Mouse (Mus musculus) hindbrain, embryonic 15.5 days (tissue): Measurements from ENCODE around the gene Rab43. TPM values are rescaled to one million over a fixed set of nuclear protein-coding genes. Genes with fewer than 3 reads are reported as not detected.

Source experiments
- ATAC-seq: fragments of 200-750 bp; cut with Nextera tagmentation; 2 replicates; pipeline ENCODE4 v1.8.0; 2017; ENCODE audit warnings: low read depth, moderate number of reproducible peaks, moderate TSS enrichment; ENCODE audit not compliant: low FRiP score
- H3K27ac ChIP-seq: fragments of 300-500 bp; sonication (generic); replicated peaks from 2 replicates; pipeline ENCODE4 v1.5.1; 2015; ENCODE audit warnings: mild to moderate bottlenecking, inconsistent platforms
- H3K27me3 ChIP-seq: fragments of 300-500 bp; sonication (generic); 2 replicates; pipeline ENCODE4 v1.6.1; 2015; ENCODE audit warnings: control low read depth, inconsistent platforms
- H3K36me3 ChIP-seq: fragments of 300-500 bp; sonication (generic); 2 replicates; pipeline ENCODE4 v1.6.1; 2015; ENCODE audit warnings: control low read depth, inconsistent platforms
- H3K4me1 ChIP-seq: fragments of 300-500 bp; sonication (generic); replicated peaks from 2 replicates; pipeline ENCODE4 v1.6.1; 2015; ENCODE audit warnings: control low read depth, inconsistent platforms
- H3K4me2 ChIP-seq: fragments of 300-500 bp; sonication (generic); 2 replicates; pipeline ENCODE4 v1.6.1; 2015; ENCODE audit warnings: moderate library complexity, mild to moderate bottlenecking, inconsistent platforms
- H3K4me3 ChIP-seq: fragments of 300-500 bp; sonication (generic); 2 replicates; pipeline ENCODE4 v1.5.1; 2015; ENCODE audit warnings: mild to moderate bottlenecking, inconsistent platforms
- H3K9ac ChIP-seq: fragments of 300-500 bp; sonication (generic); 2 replicates; pipeline ENCODE4 v1.6.1; 2015; ENCODE audit warnings: inconsistent platforms
- H3K9me3 ChIP-seq: fragments of 300-500 bp; sonication (generic); 2 replicates; pipeline ENCODE4 v1.6.1; 2016; ENCODE audit warnings: control low read depth, inconsistent platforms
- WGBS: fragments of 180-500 bp; shearing (Covaris S2); methylation state at CpG from one replicate; pipeline ENCODE4 v1.1.7; 2015; 5-methylcytosine and 5-hydroxymethylcytosine counted together
- polyA plus RNA-seq: library from polyadenylated mRNA; unstranded; fragments of >200 nt; fragmentation: Nextera tagmentation; extraction: Ambion mirVana; gene quantifications from 2 replicates; pipeline ENCODE4 v1.2.1, GENCODE M21; 2015

Rab43 gene
- polyA plus RNA-seq, 1 experiment from 2014 or later: 13.3 TPM

- no peak overlapping the region for H3K4me2 ChIP-seq
- H3K27me3 ChIP-seq: no peaks in the 10 kb centered on the region
- H3K9me3 ChIP-seq: no peaks in the 10 kb centered on the region
- H3K27ac ChIP-seq: no peak overlapping the region
- WGBS: 91% methylated on average over 10 of the region's 10 CpGs
- no peak overlapping the region for H3K4me3 ChIP-seq
- no peak overlapping the region for H3K9ac ChIP-seq
- no peak for ATAC-seq
- H3K36me3 ChIP-seq: 0 out of 2 replicates have a peak, but pooled peaks cover 3% of the 10 kb centered on the region
- peaks cover 8% of the 10 kb centered on the region for H3K4me1 ChIP-seq
Measured at GRCm38 (mm10) chr6:87793821-87794510, 18.0 kb downstream of the Rab43 start.

- Histone ChIP-seq H3K27me3 (no peaks in the 10 kb centered on the region), H3K9me3 (no peaks in the 10 kb centered on the region), H3K4me2 (no peak overlapping the region), H3K4me3 (no peak overlapping the region), H3K36me3 (0 out of 2 replicates have a peak, but pooled peaks cover 3% of the 10 kb centered on the region), H3K27ac (no peak overlapping the region), H3K9ac (no peak overlapping the region), H3K4me1 (peaks cover 9% of the 10 kb centered on the region)
- ATAC-seq: no peak
- 93% methylated on average over 5 of the region's 5 CpGs for WGBS
Measured at GRCm38 (mm10) chr6:87791826-87792225, 20.1 kb downstream of the Rab43 start.

GRCm38 (mm10) chr6:87790779-87791480 lies 21.0 kb downstream of the Rab43 start:
- H3K4me1 ChIP-seq: peaks cover 9% of the 10 kb centered on the region
- H3K36me3 ChIP-seq: 0 out of 2 replicates have a peak, but pooled peaks cover 3% of the 10 kb centered on the region
- H3K9me3 ChIP-seq: no peaks in the 10 kb centered on the region
- 79% methylated on average over 7 of the region's 7 CpGs for WGBS
- H3K27me3 ChIP-seq: no peaks in the 10 kb centered on the region
- no peak for ATAC-seq
- no peak overlapping the region for H3K4me2 ChIP-seq
- H3K9ac ChIP-seq: no peak overlapping the region
- H3K4me3 ChIP-seq: no peak overlapping the region
- H3K27ac ChIP-seq: no peak overlapping the region

DNA sequence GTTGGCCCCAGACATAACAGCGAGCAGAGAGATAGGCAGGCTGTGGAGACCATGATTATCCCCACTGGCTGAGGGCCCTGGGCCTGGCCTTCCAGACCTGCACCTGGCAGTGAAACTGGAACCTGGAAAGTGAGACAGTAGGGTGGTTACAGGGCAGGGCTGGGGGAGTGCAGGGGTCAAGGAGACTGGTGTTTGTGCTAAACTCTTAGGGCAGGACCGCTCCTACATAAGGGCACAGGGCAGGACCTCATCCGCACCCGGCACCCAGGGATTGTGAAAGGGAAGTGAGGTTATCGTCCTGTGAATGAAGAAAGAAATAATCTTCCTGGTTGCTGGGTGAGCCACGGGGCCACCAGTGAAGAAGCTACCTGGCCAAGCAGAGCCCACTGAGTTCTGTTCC lies 22.2 kb downstream of the Rab43 start:
- no peak overlapping the region for H3K4me3 ChIP-seq
- no peak overlapping the region for H3K9ac ChIP-seq
- H3K27ac ChIP-seq: no peak overlapping the region
- no peaks in the 10 kb centered on the region for H3K27me3 ChIP-seq
- H3K36me3 ChIP-seq: 0 out of 2 replicates have a peak, but pooled peaks cover 3% of the 10 kb centered on the region
- ATAC-seq: no peak
- H3K4me1 ChIP-seq: peaks cover 9% of the 10 kb centered on the region
- no peak overlapping the region for H3K4me2 ChIP-seq
- WGBS: 92% methylated on average over 6 of the region's 6 CpGs
- no peaks in the 10 kb centered on the region for H3K9me3 ChIP-seq

GRCm38 (mm10) chr6:87788896-87789587 lies 22.9 kb downstream of the Rab43 start:
- Histone ChIP-seq H3K9ac (no peak overlapping the region), H3K27ac (no peak overlapping the region)
- WGBS: 36% methylated on average over 5 of the region's 5 CpGs

GRCm38 (mm10) chr6:87788266-87788895 lies 23.6 kb downstream of the Rab43 start:
- H3K27ac ChIP-seq: no peak overlapping the region
- no peaks in the 10 kb centered on the region for H3K9me3 ChIP-seq
- H3K4me1 ChIP-seq: peaks cover 9% of the 10 kb centered on the region
- H3K36me3 ChIP-seq: 0 out of 2 replicates have a peak, but pooled peaks cover 3% of the 10 kb centered on the region
- WGBS: 96% methylated on average over 9 of the region's 9 CpGs
- no peak overlapping the region for H3K9ac ChIP-seq
- H3K4me2 ChIP-seq: no peak overlapping the region
- H3K4me3 ChIP-seq: no peak overlapping the region
- no peaks in the 10 kb centered on the region for H3K27me3 ChIP-seq
- no peak for ATAC-seq

More at GRCm38 (mm10) chr6:87788896-87789587, 22.9 kb downstream of the Rab43 start:
- Histone ChIP-seq H3K4me1 (peaks cover 9% of the 10 kb centered on the region), H3K9me3 (no peaks in the 10 kb centered on the region), H3K27me3 (no peaks in the 10 kb centered on the region), H3K4me2 (no peak overlapping the region), H3K4me3 (no peak overlapping the region), H3K36me3 (0 out of 2 replicates have a peak, but pooled peaks cover 3% of the 10 kb centered on the region)
- ATAC-seq: no peak

DNA sequence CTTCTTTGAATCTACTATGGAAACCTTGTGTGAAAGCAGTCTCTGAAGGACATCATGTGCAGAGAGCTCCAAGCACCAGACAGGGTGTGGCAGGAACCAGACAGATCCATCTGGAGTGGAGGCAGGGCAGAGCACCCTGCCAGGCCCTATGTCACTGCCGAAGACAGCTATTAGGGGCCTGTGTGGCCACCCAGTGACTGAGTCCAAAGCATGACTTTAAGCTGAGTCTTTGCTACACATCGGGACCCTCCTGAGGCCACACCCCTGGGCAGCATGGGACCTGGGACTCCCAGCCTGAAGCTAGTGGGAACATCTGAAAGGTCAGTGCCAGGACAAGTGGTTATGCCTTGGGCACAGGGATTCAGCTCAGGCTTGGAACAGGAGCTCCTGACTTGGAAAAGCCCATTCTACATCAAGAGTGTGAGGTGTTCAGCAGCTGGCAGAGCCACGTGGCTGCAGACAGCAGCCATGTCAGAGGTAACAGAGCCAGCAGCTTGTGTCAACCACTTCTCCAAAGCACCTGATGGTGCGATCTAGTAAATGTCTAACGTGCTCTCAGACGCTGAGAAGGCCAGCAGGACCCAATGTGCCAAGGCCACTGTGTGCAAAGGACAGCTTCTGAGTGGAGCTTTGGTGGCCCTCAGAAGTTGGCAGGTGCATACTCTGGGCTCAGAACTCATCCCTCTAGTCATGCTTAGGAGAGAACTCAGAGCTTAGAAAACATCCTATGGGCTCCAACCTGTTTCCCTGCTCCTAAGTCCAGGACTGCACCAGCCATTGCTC lies 24.7 kb downstream of the Rab43 start:
- Histone ChIP-seq H3K9me3 (no peaks in the 10 kb centered on the region), H3K4me1 (peaks cover 9% of the 10 kb centered on the region), H3K27me3 (no peaks in the 10 kb centered on the region), H3K4me3 (no peak overlapping the region), H3K36me3 (0 out of 2 replicates have a peak, but pooled peaks cover 3% of the 10 kb centered on the region), H3K4me2 (no peak overlapping the region), H3K9ac (no peak overlapping the region), H3K27ac (no peak overlapping the region)
- no peak for ATAC-seq
- 88% methylated on average over 6 of the region's 6 CpGs for whole genome bisulfite sequencing

DNA sequence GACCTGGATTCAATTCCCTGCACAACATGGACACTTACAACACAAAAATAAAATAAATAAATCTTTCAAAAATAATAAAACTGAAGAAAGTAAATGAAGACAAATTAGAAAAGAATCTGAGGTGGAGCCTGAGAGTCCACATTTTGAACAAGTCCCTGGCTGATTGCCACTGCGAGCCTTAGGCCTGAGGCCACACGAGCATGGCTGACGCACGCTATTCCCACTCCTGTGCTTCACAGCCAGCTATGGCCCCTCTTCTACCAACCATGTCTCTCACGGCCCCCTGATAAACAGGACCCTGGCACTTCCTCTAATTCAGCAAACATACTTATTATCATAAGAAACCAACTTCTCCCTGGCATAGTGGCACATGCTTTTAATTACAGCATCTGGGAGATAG lies 25.3 kb downstream of the Rab43 start:
- H3K27me3 ChIP-seq: no peaks in the 10 kb centered on the region
- no peak overlapping the region for H3K9ac ChIP-seq
- WGBS: 87% methylated on average over 5 of the region's 5 CpGs
- no peaks in the 10 kb centered on the region for H3K9me3 ChIP-seq
- no peak overlapping the region for H3K4me3 ChIP-seq
- H3K4me2 ChIP-seq: no peak overlapping the region
- no peaks in the 10 kb centered on the region for H3K36me3 ChIP-seq
- H3K27ac ChIP-seq: no peak overlapping the region
- no peak for ATAC-seq
- H3K4me1 ChIP-seq: peaks cover 9% of the 10 kb centered on the region

GRCm38 (mm10) chr6:87784033-87784432 lies 27.9 kb downstream of the Rab43 start:
- no peaks in the 10 kb centered on the region for H3K9me3 ChIP-seq
- H3K36me3 ChIP-seq: no peaks in the 10 kb centered on the region
- no peak overlapping the region for H3K9ac ChIP-seq
- no peak for ATAC-seq
- no peak overlapping the region for H3K4me2 ChIP-seq
- no peak overlapping the region for H3K27ac ChIP-seq
- H3K27me3 ChIP-seq: no peaks in the 10 kb centered on the region
- WGBS: 80% methylated on average over 8 of the region's 8 CpGs
- peaks cover 2% of the 10 kb centered on the region for H3K4me1 ChIP-seq
- H3K4me3 ChIP-seq: no peak overlapping the region

DNA sequence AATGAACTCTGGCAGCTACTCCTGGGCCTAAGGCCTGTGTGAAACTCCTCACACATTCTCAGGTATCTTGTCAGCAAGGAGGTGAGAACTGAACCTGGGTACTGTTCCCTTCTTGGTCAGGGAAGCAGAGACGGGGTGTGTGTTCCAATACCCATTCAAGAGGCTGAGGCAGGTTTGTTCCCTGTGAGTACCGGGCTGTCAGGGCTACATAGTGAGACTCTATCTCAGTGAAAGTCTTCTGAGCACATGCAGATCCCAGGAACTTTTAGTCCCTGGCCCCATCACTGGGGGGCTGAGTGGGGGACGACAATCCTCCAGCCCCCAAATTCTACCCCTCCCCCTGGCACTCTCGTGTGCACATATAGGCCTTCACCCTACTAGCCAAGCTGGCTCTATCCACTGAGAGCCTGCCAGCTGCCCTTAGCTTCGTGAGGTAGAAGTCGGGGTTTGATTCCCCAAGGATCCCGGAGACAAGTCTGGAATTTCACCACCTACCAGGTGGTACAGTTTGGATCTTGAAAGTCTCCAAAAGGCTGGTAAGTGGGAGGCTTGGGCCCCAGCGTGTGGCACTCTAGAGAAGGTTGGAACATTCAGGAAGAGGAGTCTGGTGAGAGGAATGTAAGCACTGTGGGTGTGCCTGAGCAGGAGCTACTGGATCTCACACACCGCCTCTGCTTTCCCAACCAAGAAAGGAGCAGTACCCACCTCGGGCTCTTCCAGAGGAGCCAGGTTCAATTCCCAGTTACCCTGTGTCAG lies 31.2 kb downstream of the Rab43 start:
- Histone ChIP-seq H3K27me3 (no peaks in the 10 kb centered on the region), H3K27ac (no peak overlapping the region), H3K9ac (no peak overlapping the region), H3K36me3 (no peaks in the 10 kb centered on the region), H3K4me3 (no peak overlapping the region), H3K4me1 (no peaks in the 10 kb centered on the region), H3K4me2 (no peak overlapping the region), H3K9me3 (no peaks in the 10 kb centered on the region)
- WGBS: 83% methylated on average over 10 of the region's 10 CpGs
- ATAC-seq: no peak
